Mouse (Mus musculus): ENCODE data around the gene Mpg. TPM values are rescaled to one million over a fixed set of nuclear protein-coding genes. Genes with fewer than 3 reads are reported as not detected.

Gene Mpg
- polyA plus RNA-seq, 1 experiment: 21.0 TPM

DNA sequence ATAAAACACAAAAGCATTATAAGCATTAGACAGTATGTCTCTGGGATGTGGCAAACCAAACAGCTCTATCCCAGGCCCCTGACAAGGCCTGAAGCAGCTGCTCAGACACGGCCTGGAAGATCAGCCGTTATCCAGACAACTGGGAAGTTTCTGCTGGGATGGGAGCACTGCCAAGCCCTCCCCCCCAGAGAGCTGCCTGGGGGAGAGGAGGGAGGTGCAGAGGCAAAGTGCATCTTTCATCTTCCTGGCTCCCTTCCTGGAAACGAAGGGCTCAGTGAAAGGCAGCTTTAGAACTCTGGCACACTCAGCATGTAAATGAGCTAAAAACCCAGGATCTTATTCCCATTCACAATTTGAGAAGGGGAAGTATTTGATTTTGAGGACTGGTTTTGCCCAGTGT is 9.3 kb downstream of the Mpg start:
- TF ChIP-seq POLR2A (IDR thresholded peaks at IDR 0.05; ENCODE audit: control insufficient read depth, extremely low read depth, insufficient read depth, low read length, poor library complexity): no peak
- TF ChIP-seq CTCF (IDR thresholded peaks at IDR 0.05; ENCODE audit: borderline replicate concordance, control insufficient read depth, extremely low read depth, insufficient read depth, low read length, poor library complexity): no peak
- Histone ChIP-seq H3K4me1 (replicated peaks; ENCODE audit: control insufficient read depth, insufficient read depth, low read length) (no peaks in the 10 kb centered on the region; the same call in 1 of the 2 replicates), H3K27ac (ENCODE audit: control insufficient read depth, insufficient read depth, low read length) (no peak overlapping the region), H3K36me3 (ENCODE audit: control insufficient read depth, insufficient read depth, low read length) (peaks cover 18% of the 10 kb centered on the region; the same call in 1 of the 2 replicates), H3K27me3 (ENCODE audit: control insufficient read depth, insufficient read depth, low read length) (no peaks in the 10 kb centered on the region), H3K4me3 (ENCODE audit: control insufficient read depth, insufficient read depth, low read length) (no peak overlapping the region)
- WGBS: 92% methylated on average over 3 of the region's 3 CpGs
- no peak for DNase-seq

DNA sequence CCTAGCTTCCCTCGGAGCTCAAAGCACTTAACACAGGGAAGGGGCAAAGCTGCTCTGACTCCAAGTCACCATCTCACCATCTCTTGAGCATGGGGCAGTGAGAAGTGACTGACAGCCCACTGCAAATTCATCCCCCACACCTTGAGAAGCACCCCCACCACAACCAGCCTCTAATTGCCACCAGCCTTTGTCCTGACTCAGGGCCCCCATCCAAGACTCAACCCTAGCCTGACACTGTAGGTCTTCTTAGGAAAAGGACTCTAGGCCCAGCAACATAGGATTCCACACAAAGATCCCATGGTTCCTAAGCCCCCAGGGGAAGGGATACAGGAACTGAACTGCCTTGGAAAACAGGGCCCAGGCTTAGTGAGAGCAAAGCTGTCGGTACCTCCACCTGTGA is 9.8 kb downstream of the Mpg start:
- no peak for TF ChIP-seq CTCF (IDR thresholded peaks at IDR 0.05; ENCODE audit: borderline replicate concordance, control insufficient read depth, extremely low read depth, insufficient read depth, low read length, poor library complexity)
- TF ChIP-seq POLR2A (IDR thresholded peaks at IDR 0.05; ENCODE audit: control insufficient read depth, extremely low read depth, insufficient read depth, low read length, poor library complexity): no peak
- Histone ChIP-seq H3K36me3 (ENCODE audit: control insufficient read depth, insufficient read depth, low read length) (peaks cover 18% of the 10 kb centered on the region; the same call in 1 of the 2 replicates), H3K4me1 (replicated peaks; ENCODE audit: control insufficient read depth, insufficient read depth, low read length) (no peaks in the 10 kb centered on the region; the same call in 1 of the 2 replicates), H3K4me3 (ENCODE audit: control insufficient read depth, insufficient read depth, low read length) (no peak overlapping the region), H3K27ac (ENCODE audit: control insufficient read depth, insufficient read depth, low read length) (no peak overlapping the region), H3K27me3 (ENCODE audit: control insufficient read depth, insufficient read depth, low read length) (no peaks in the 10 kb centered on the region)
- no peak for DNase-seq
- WGBS: 97% methylated on average over 2 of the region's 2 CpGs

DNA sequence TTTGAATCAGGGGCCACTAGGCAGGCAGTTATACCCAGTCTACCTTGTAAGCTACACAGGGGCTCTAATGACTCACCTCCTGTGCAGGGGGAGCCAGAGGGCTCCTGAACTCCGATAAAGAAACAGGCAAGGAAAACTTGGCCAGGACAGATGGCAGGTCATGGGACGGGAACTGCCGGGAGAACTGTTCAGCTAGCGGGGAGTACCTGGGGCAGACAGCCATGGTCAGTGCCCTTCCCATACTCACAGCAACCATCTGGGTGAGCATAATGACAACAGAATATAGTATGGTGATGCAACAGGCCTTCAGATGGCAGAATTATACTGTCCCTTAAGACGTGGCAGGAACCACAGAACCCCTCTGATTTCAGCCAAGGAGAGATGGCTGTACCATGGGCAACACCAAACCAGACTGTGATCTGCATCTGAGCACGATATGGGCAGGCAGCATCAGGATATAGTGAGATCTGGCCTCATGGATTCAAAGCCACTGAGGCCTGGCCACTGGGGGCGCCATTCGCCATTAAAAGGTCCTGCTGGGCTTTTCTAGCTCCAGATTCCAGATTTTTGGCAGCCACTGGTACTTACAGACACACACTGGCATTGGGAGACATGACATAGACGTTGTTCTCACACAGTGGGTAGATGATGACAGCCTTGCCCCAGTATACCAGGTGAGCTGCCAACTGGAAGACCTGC is 10.6 kb downstream of the Mpg start:
- peak; percentile 37 for DNase-seq

DNA sequence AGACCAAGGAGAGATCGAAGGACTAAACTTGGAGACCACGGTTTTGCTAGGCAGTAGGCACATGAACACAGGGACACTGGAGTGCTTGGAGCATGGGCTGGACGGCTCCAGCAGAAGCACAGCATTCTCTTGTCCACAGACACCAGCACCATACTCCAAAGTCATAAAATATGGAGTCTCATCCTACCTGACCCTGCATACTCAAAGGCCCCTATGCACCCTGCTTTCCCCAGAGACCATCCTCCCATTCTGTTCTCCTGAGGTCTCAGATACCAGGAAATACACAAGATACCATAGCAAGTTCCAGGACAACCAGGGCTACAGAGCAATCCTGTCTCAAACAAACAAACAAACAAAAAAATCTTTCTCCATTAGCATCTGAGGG is 11.1 kb downstream of the Mpg start:
- 97% methylated on average over 3 of the region's 3 CpGs for WGBS
- Histone ChIP-seq H3K27me3 (ENCODE audit: control insufficient read depth, insufficient read depth, low read length) (no peaks in the 10 kb centered on the region), H3K27ac (ENCODE audit: control insufficient read depth, insufficient read depth, low read length) (no peak overlapping the region), H3K36me3 (ENCODE audit: control insufficient read depth, insufficient read depth, low read length) (peaks cover 10% of the 10 kb centered on the region), H3K4me3 (ENCODE audit: control insufficient read depth, insufficient read depth, low read length) (no peak overlapping the region), H3K4me1 (replicated peaks; ENCODE audit: control insufficient read depth, insufficient read depth, low read length) (no peaks in the 10 kb centered on the region; the same call in 1 of the 2 replicates)
- DNase-seq: no peak
- TF ChIP-seq CTCF (IDR thresholded peaks at IDR 0.05; ENCODE audit: borderline replicate concordance, control insufficient read depth, extremely low read depth, insufficient read depth, low read length, poor library complexity) (no peak), POLR2A (IDR thresholded peaks at IDR 0.05; ENCODE audit: control insufficient read depth, extremely low read depth, insufficient read depth, low read length, poor library complexity) (no peak)

More for the DNA sequence above, 10.6 kb downstream of the Mpg start:
- Histone ChIP-seq H3K27ac (ENCODE audit: control insufficient read depth, insufficient read depth, low read length) (no peak overlapping the region), H3K4me1 (replicated peaks; ENCODE audit: control insufficient read depth, insufficient read depth, low read length) (no peaks in the 10 kb centered on the region; the same call in 1 of the 2 replicates), H3K36me3 (ENCODE audit: control insufficient read depth, insufficient read depth, low read length) (peaks cover 14% of the 10 kb centered on the region), H3K4me3 (ENCODE audit: control insufficient read depth, insufficient read depth, low read length) (no peak overlapping the region), H3K27me3 (ENCODE audit: control insufficient read depth, insufficient read depth, low read length) (no peaks in the 10 kb centered on the region)
- WGBS: 88% methylated on average over 9 of the region's 9 CpGs
- TF ChIP-seq CTCF (IDR thresholded peaks at IDR 0.05; ENCODE audit: borderline replicate concordance, control insufficient read depth, extremely low read depth, insufficient read depth, low read length, poor library complexity) (peak; percentile 24; the same call in 1 of the 2 replicates), POLR2A (IDR thresholded peaks at IDR 0.05; ENCODE audit: control insufficient read depth, extremely low read depth, insufficient read depth, low read length, poor library complexity) (no peak)

DNA sequence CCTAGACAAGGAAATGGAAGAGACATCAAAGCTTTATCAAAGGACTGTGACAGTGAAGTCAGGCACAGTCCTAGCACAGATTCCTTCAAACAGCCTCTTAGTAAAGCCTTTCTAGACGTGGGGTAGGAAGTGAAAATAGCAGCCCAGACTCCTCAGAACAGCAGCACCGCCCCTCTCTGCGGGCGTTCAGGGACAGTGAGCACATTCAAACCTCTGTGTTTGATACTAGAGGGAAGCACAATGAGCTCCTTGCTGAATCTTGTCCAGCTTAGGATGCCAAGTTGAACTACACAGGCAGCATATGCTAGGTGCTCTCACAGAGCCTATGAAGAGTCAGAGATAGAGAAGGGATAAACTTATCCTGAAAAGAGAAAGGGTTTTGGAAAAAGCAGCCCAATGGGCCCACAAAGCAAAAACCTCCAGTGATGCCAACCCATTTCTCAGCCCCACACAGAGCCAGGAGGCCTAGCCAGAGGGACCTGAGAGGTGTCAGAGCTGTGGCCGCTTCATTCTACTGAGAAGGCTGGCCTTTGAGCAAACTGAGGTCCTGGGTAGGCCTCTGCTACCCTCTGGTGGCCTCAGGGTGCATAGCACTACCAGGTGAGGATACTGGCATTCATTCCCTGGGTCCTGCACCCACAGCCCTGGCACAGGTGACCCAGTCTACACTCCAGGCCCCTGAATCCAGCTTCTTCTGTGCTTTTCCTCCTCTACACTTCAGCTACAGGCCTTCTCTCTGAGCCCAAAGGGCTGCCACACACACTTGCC is 12.0 kb downstream of the Mpg start:
- TF ChIP-seq POLR2A (IDR thresholded peaks at IDR 0.05; ENCODE audit: control insufficient read depth, extremely low read depth, insufficient read depth, low read length, poor library complexity): no peak
- peak; percentile 93 for TF ChIP-seq CTCF (IDR thresholded peaks at IDR 0.05; ENCODE audit: borderline replicate concordance, control insufficient read depth, extremely low read depth, insufficient read depth, low read length, poor library complexity)
- Histone ChIP-seq H3K27me3 (ENCODE audit: control insufficient read depth, insufficient read depth, low read length) (no peaks in the 10 kb centered on the region), H3K4me3 (ENCODE audit: control insufficient read depth, insufficient read depth, low read length) (no peak overlapping the region), H3K4me1 (replicated peaks; ENCODE audit: control insufficient read depth, insufficient read depth, low read length) (no peaks in the 10 kb centered on the region; the same call in none of the 2 replicates), H3K36me3 (ENCODE audit: control insufficient read depth, insufficient read depth, low read length) (peaks cover 8% of the 10 kb centered on the region), H3K27ac (ENCODE audit: control insufficient read depth, insufficient read depth, low read length) (no peak overlapping the region)
- 82% methylated on average over 5 of the region's 5 CpGs for WGBS
- peak; percentile 79 for DNase-seq

DNA sequence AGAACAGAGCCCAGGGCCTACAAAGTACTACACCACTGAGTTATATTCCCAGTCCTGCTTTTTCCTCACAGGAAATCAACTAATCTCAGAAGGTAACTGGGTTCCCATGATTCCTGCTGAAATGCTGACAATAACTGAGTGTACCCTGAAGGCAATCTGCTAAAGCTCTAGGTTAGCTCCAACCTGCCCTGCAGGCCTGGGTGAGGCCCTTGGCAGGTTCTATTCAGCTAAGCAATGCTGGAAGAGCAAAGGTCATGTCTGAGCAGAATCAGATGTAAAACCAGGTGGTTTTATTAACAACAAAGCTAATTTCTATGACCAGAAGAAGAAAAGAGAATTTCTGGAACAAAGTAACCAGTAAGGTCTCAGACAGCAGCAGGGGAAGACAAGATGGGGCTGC is 15.1 kb downstream of the Mpg start:
- H3K4me1 ChIP-seq (replicated peaks; ENCODE audit: control insufficient read depth, insufficient read depth, low read length): no peaks in the 10 kb centered on the region; the same call in none of the 2 replicates
- H3K36me3 ChIP-seq (ENCODE audit: control insufficient read depth, insufficient read depth, low read length): no peaks in the 10 kb centered on the region; the same call in 1 of the 2 replicates
- TF ChIP-seq CTCF (IDR thresholded peaks at IDR 0.05; ENCODE audit: borderline replicate concordance, control insufficient read depth, extremely low read depth, insufficient read depth, low read length, poor library complexity) (no peak), POLR2A (IDR thresholded peaks at IDR 0.05; ENCODE audit: control insufficient read depth, extremely low read depth, insufficient read depth, low read length, poor library complexity) (no peak)
- no peak overlapping the region for H3K27ac ChIP-seq (ENCODE audit: control insufficient read depth, insufficient read depth, low read length)
- no peak overlapping the region for H3K4me3 ChIP-seq (ENCODE audit: control insufficient read depth, insufficient read depth, low read length)
- DNase-seq: no peak
- no peaks in the 10 kb centered on the region for H3K27me3 ChIP-seq (ENCODE audit: control insufficient read depth, insufficient read depth, low read length)
